Mouse (Mus musculus): ENCODE measurements around the gene Nxph2.
"Not testable (repeated sequence)": the region's sequence is repeated elsewhere in the genome, so short reads cannot be mapped to it uniquely, and the experiment has no call there.

The Nxph2 gene

DNA sequence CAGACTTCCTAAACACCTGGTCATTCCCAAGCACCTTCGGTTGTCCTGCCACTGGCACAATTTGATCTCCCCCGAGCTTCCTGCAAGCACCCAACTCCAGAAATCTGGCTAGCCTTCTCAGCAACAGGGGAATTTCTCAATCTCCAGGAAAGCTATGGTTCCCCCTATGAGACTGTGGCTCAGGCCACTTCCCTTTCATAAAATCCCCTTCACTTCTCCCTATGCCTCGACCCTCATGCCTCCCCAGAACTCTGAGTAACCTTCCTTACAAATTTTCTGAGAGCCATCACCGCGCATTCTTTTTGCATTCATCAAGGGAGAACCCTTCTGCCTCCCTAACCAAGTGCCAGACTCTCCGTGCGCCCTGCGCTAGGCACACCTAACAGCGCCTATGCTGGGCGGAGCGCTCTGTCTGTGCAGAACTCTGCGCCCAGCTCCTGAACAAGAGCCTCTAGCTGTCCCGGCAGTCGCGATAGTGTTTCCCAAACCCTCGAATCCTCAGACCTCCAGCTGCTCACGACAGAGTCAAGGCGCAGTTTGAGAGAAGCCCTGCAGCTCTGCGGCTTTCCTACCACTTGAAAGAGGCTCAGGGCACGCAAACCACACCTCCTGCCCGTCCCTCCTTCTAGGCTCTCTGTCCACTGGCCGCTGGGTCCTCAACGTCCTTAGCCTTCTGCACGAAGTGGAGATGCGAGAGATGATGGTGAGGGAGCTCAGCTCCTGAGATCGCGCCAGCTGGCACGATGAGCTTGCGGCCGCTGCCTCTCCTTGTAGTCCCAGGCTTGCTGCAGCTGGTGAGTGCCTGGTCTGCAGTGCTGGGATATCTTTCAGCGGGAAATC, at the start of gene Nxph2:
TSS of gene Nxph2 (plus strand) at position 501 of the 840 bp plus-strand sequence.
- in situ Hi-C loops (cut with MboI, MseI), result loop anchor here (25.0 kb wide), 1 partner anchor 909 kb away; no protein-coding TSS in a partner anchor

GRCm38 (mm10) chr2:23290991-23291390, 30.1 kb upstream of the Nxph2 start:
- in situ Hi-C loops (cut with MboI, MseI), result not testable (repeated sequence)

GRCm38 (mm10) chr2:23314869-23315268, 6.2 kb upstream of the Nxph2 start:
- in situ Hi-C loops (cut with MboI, MseI), result loop anchor here (25.0 kb wide), 1 partner anchor 903 kb away; no protein-coding TSS in a partner anchor
